Mouse (Mus musculus) lung, postnatal 0 days (tissue): ENCODE measurements at regions not wholly inside any gene's neighbourhood (a gene's known extent, or its start where the extent isn't known, plus 50 kb on each side); places are given as distances from the start of the nearest gene placed in this dataset.

Experiments used
- CTCF ChIP-seq: IDR thresholded peaks from 2 replicates; pipeline ENCODE4 v1.5.1; 2016; ENCODE audit warnings: antibody characterized with exemption, mild to moderate bottlenecking
- EP300 ChIP-seq: IDR thresholded peaks from 2 replicates; pipeline ENCODE4 v1.6.1; 2016; ENCODE audit warnings: antibody characterized with exemption, mild to moderate bottlenecking, control low read depth

- TF ChIP-seq CTCF (no peak), EP300 (no peak)
Observed at GRCm38 (mm10) chr5:39871723-39872085, 116.4 kb upstream of the Hs3st1 start.
